Mouse (Mus musculus) MEL (cell line): ENCODE measurements at regions not wholly inside any gene's neighbourhood (a gene's known extent, or its start where the extent isn't known, plus 50 kb on each side); places are given as distances from the start of the nearest gene placed in this dataset.

Experiments used
- DNase-seq: peaks from one replicate; pipeline ENCODE4 v3.0.0; 2011; ENCODE audit warnings: low read depth, low spot score
- H3K27ac ChIP-seq: 2 replicates; pipeline ENCODE4 v1.5.1; 2012; ENCODE audit warnings: low read depth, mild to moderate bottlenecking, control low read depth, low read length, moderate library complexity; ENCODE audit not compliant: control insufficient read depth
- H3K27me3 ChIP-seq, 2 experiments: fragments of 150-350 bp in 1 of 2; sonication (generic) in 1 of 2; 2 replicates each; pipeline ENCODE4 v1.6.1; 2012; ENCODE audit warnings: low read length in 2 of 2, mild to moderate bottlenecking in 2 of 2, improper control_type of control experiment in 1 of 2, moderate library complexity in 1 of 2; ENCODE audit not compliant: insufficient read depth in 2 of 2, control insufficient read depth in 1 of 2
- H3K36me3 ChIP-seq, 2 experiments: 2 replicates each; pipeline ENCODE4 v1.6.1; 2012 to 2014; ENCODE audit warnings: low read length in 2 of 2, improper control_type of control experiment in 1 of 2, inconsistent platforms in 1 of 2, mild to moderate bottlenecking in 1 of 2; ENCODE audit not compliant: insufficient read depth in 2 of 2, control insufficient read depth in 1 of 2
- H3K4me1 ChIP-seq, 2 experiments: fragments of 150-350 bp in 1 of 2; sonication (generic) in 1 of 2; 2 replicates each; pipeline ENCODE4 v1.6.1; 2012; ENCODE audit warnings: low read length in 2 of 2, improper control_type of control experiment in 1 of 2, mild to moderate bottlenecking in 1 of 2; ENCODE audit not compliant: insufficient read depth in 2 of 2, control insufficient read depth in 1 of 2
- H3K4me3 ChIP-seq, 2 experiments: fragments of 150-350 bp in 1 of 2; sonication (generic) in 1 of 2; 2 replicates each; pipeline ENCODE4 v1.5.1; 2012; ENCODE audit warnings: low read depth in 2 of 2, low read length in 2 of 2, mild to moderate bottlenecking in 2 of 2, moderate library complexity in 2 of 2, control low read depth in 1 of 2, improper control_type of control experiment in 1 of 2; ENCODE audit not compliant: control insufficient read depth in 1 of 2, insufficient read depth in 1 of 2
- H3K79me2 ChIP-seq: 2 replicates; pipeline ENCODE4 v1.6.1; 2012; ENCODE audit warnings: mild to moderate bottlenecking, low read length, moderate library complexity; ENCODE audit not compliant: control insufficient read depth, poor library complexity, insufficient read depth
- H3K9ac ChIP-seq: 2 replicates; pipeline ENCODE4 v1.6.1; 2012; ENCODE audit warnings: low read depth, mild to moderate bottlenecking, control low read depth, low read length, moderate library complexity; ENCODE audit not compliant: control insufficient read depth, poor library complexity, severe bottlenecking
- H3K9me3 ChIP-seq: fragments of 150-350 bp; sonication (generic); replicated peaks from 2 replicates; pipeline ENCODE4 v1.6.1; 2012; ENCODE audit warnings: mild to moderate bottlenecking, low read length, improper control_type of control experiment, moderate library complexity; ENCODE audit not compliant: insufficient read depth
- CTCF ChIP-seq, 3 experiments: IDR thresholded peaks in 2 of 3; conservative IDR thresholded peaks in 1 of 3; 2 replicates each; pipeline ENCODE4 v1.5.1; 2011 to 2012; ENCODE audit warnings: low read length in 3 of 3, low read depth in 2 of 3, mild to moderate bottlenecking in 2 of 3, improper control_type of control experiment in 1 of 3, inconsistent platforms in 1 of 3, mixed read lengths in 1 of 3, moderate library complexity in 1 of 3; ENCODE audit not compliant: control insufficient read depth in 1 of 3, insufficient read depth in 1 of 3, poor library complexity in 1 of 3, severe bottlenecking in 1 of 3
- E2F4 ChIP-seq: IDR thresholded peaks from 2 replicates; pipeline ENCODE4 v1.6.1; 2011; ENCODE audit warnings: low read depth, low read length, improper control_type of control experiment, borderline replicate concordance
- GATA1 ChIP-seq: IDR thresholded peaks from 2 replicates; pipeline ENCODE4 v1.6.1; 2011; ENCODE audit warnings: low read depth, low read length, improper control_type of control experiment
- JUND ChIP-seq: IDR thresholded peaks from 2 replicates; pipeline ENCODE4 v1.6.1; 2011; ENCODE audit warnings: low read depth, mild to moderate bottlenecking, improper control_type of control experiment, low read length
- KAT2A ChIP-seq: conservative IDR thresholded peaks from 2 replicates; pipeline ENCODE4 v1.6.1; 2012; ENCODE audit warnings: low read depth, low read length, improper control_type of control experiment, inconsistent platforms
- MAFK ChIP-seq: IDR thresholded peaks from 2 replicates; pipeline ENCODE4 v1.6.1; 2011; ENCODE audit warnings: low read depth, mild to moderate bottlenecking, low read length, improper control_type of control experiment, borderline replicate concordance
- MXI1 ChIP-seq: IDR thresholded peaks from 2 replicates; pipeline ENCODE4 v1.6.1; 2011; ENCODE audit warnings: mild to moderate bottlenecking, low read depth, low read length, improper control_type of control experiment
- MYB ChIP-seq: IDR thresholded peaks from 2 replicates; pipeline ENCODE4 v1.6.1; 2011; ENCODE audit warnings: mild to moderate bottlenecking, low read depth, low read length, improper control_type of control experiment
- MYC ChIP-seq: IDR thresholded peaks from 2 replicates; pipeline ENCODE4 v1.6.1; 2011; ENCODE audit warnings: low read depth, mild to moderate bottlenecking, low read length, improper control_type of control experiment, moderate library complexity
- NRF1 ChIP-seq: IDR thresholded peaks from 2 replicates; pipeline ENCODE4 v1.6.1; 2014; ENCODE audit warnings: low read depth, mild to moderate bottlenecking, inconsistent platforms, low read length, improper control_type of control experiment, moderate library complexity; ENCODE audit not compliant: poor library complexity, insufficient read depth, severe bottlenecking
- POLR2AphosphoS2 ChIP-seq: IDR thresholded peaks from 2 replicates; pipeline ENCODE4 v1.6.1; 2011; ENCODE audit warnings: low read length, improper control_type of control experiment
- POLR2AphosphoS5 ChIP-seq: IDR thresholded peaks from 2 replicates; pipeline ENCODE4 v1.6.1; 2012; ENCODE audit warnings: low read depth, borderline replicate concordance, mild to moderate bottlenecking, inconsistent platforms, low read length, moderate library complexity, mixed read lengths
- RCOR1 ChIP-seq: IDR thresholded peaks from 2 replicates; pipeline ENCODE4 v1.6.1; 2012; ENCODE audit warnings: low read depth, mild to moderate bottlenecking, inconsistent platforms, low read length, improper control_type of control experiment
- SMC3 ChIP-seq: IDR thresholded peaks from 2 replicates; pipeline ENCODE4 v1.6.1; 2011; ENCODE audit warnings: low read depth, low read length, improper control_type of control experiment
- TAL1 ChIP-seq: IDR thresholded peaks from 2 replicates; pipeline ENCODE4 v1.6.1; 2012; ENCODE audit warnings: mild to moderate bottlenecking, inconsistent platforms, low read length, moderate library complexity, mixed read lengths
- TBP ChIP-seq: IDR thresholded peaks from 2 replicates; pipeline ENCODE4 v1.8.0; 2011; ENCODE audit warnings: low read depth, low read length, improper control_type of control experiment
- TCF12 ChIP-seq: IDR thresholded peaks from 2 replicates; pipeline ENCODE4 v1.6.1; 2014; ENCODE audit warnings: low read depth, mild to moderate bottlenecking, inconsistent platforms, low read length, improper control_type of control experiment, moderate library complexity
- UBTF ChIP-seq: IDR thresholded peaks from 2 replicates; pipeline ENCODE4 v1.6.1; 2012; ENCODE audit warnings: low read depth, mild to moderate bottlenecking, inconsistent platforms, low read length, improper control_type of control experiment, moderate library complexity, borderline replicate concordance; ENCODE audit not compliant: insufficient read depth
- USF1 ChIP-seq: IDR thresholded peaks from 2 replicates; pipeline ENCODE4 v1.6.1; 2014; ENCODE audit warnings: low read depth, mild to moderate bottlenecking, inconsistent platforms, low read length, improper control_type of control experiment, moderate library complexity
- ZC3H11A ChIP-seq: IDR thresholded peaks from 2 replicates; pipeline ENCODE4 v1.6.1; 2012; ENCODE audit warnings: low read depth, mild to moderate bottlenecking, inconsistent platforms, low read length, improper control_type of control experiment

DNA sequence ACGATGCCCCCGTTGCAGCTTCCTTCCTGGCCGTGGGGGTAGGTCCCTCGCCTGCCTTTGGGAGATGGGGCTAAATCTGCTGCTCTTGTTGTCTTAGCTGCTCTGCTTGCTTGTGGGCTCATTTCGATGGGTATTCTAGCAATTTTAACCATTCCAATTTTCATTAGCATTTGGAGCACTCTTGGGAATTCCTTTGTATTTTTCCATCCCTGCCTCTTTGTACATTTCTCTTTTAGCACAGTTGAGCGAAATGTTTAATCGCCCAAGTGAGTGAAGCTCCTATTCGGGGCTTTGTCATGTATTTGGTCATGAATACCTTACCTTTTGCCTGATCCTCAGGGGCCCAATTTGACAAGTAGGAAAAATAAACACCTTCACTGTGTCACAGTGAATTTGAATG, 95.9 kb downstream of the Anapc4 start:
- H3K4me1 ChIP-seq = 0 out of 4 replicates have a peak, but pooled peaks cover 0 to 4% of the 10 kb centered on the region in 2 experiments
- H3K36me3 ChIP-seq = 0 out of 4 replicates have a peak, but pooled peaks cover 0 to 2% of the 10 kb centered on the region in 2 experiments
- no peak for DNase-seq
- no peaks in the 10 kb centered on the region; a peak in 3 of 4 replicates for H3K27me3 ChIP-seq
- H3K79me2 ChIP-seq = no peaks in the 10 kb centered on the region
- H3K9ac ChIP-seq = no peak overlapping the region
- no peak overlapping the region for H3K4me3 ChIP-seq
- no peaks in the 10 kb centered on the region for H3K9me3 ChIP-seq
- H3K27ac ChIP-seq = no peak overlapping the region
- TF ChIP-seq JUND = no peak
- no peak for TF ChIP-seq POLR2AphosphoS2
- TF ChIP-seq E2F4 = no peak
- no peak for TF ChIP-seq TCF12
- no peak for TF ChIP-seq MXI1
- TF ChIP-seq TBP = no peak

DNA sequence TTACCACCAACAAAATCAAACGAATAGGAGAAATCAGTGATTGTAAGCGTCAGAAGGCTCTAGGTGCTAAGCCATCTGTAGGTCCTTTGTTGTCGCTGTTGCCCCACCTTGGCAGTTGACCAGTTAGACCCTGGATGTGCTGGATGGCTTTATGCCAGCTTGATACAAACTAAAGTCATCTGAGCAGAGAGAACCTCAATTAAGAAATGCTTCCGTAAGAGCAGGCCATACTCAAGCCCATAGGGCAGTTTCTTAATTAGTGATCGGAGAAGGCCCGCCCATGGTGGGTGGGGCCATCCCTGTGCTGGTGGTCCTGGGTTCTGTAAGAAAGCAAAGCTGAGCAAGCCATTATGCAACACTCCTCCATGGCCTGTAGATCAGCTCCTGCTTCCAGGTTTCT, 99.5 kb downstream of the Anapc4 start:
- DNase-seq = no peak
- no peak overlapping the region for H3K27ac ChIP-seq
- H3K9me3 ChIP-seq = no peaks in the 10 kb centered on the region
- peaks cover 0 to 4% of the 10 kb centered on the region in 2 experiments; a peak in 3 of 4 replicates for H3K27me3 ChIP-seq
- H3K4me1 ChIP-seq = no peaks in the 10 kb centered on the region
- H3K79me2 ChIP-seq = no peaks in the 10 kb centered on the region
- H3K9ac ChIP-seq = no peak overlapping the region
- H3K4me3 ChIP-seq = no peak overlapping the region
- H3K36me3 ChIP-seq = no peaks in the 10 kb centered on the region
- TF ChIP-seq TBP (no peak), MYB (no peak), ZC3H11A (no peak), MYC (no peak), POLR2AphosphoS5 (no peak), TCF12 (no peak), RCOR1 (no peak), UBTF (no peak), TAL1 (no peak), CTCF (IDR thresholded peaks at IDR 0.05 in 2 of 3, conservative IDR thresholded peaks at IDR 0.05 in 1 of 3; ENCODE audit: control insufficient read depth in 1 of 3, insufficient read depth in 1 of 3, low read depth in 2 of 3, low read length in 3 of 3, poor library complexity in 1 of 3, severe bottlenecking in 1 of 3) (no peak), NRF1 (no peak), KAT2A (no peak), SMC3 (no peak), MXI1 (no peak), E2F4 (no peak), GATA1 (no peak), MAFK (no peak), USF1 (no peak)
- TF ChIP-seq, all 39 proteins: peak for 0
